Mouse (Mus musculus) embryonic facial prominence, embryonic 12.5 days (tissue): ENCODE results near the gene Ptges2. TPM values are rescaled to one million over a fixed set of nuclear protein-coding genes. Genes with fewer than 3 reads are reported as not detected.

Experiments
- polyA plus RNA-seq: library from polyadenylated mRNA; unstranded; fragments of >200 nt; fragmentation: Nextera tagmentation; extraction: Ambion mirVana; gene quantifications from 2 replicates; pipeline ENCODE4 v1.2.1, GENCODE M21; 2016

Gene Ptges2
- polyA plus RNA-seq, 1 experiment from 2014 or later = 36.1 TPM

Other genes with a start within 250 kb of the Ptges2 start
- 81.8 and 83.2 TPM in 2 replicates for gene Prrc2b, start 244.8 kb upstream of the Ptges2 start, polyA plus RNA-seq
- gene Pomt1, start 159.3 kb upstream of the Ptges2 start, polyA plus RNA-seq = 30.2 and 32.1 TPM in 2 replicates
- 69.9 and 81.5 TPM in 2 replicates for gene Uck1, start 135.7 kb upstream of the Ptges2 start, polyA plus RNA-seq
- gene Golga2, start 108.5 kb upstream of the Ptges2 start, polyA plus RNA-seq = 27.4 and 29.7 TPM in 2 replicates
- 413 TPM in 2 replicates for gene Swi5, start 107.8 kb upstream of the Ptges2 start, polyA plus RNA-seq
- 50.6 and 57.8 TPM in 2 replicates for gene Ciz1, start 43.6 kb upstream of the Ptges2 start, polyA plus RNA-seq
- gene Dnm1, start 42.6 kb upstream of the Ptges2 start, polyA plus RNA-seq = 45.0 and 47.8 TPM in 2 replicates
- gene 1110008P14Rik, start 14.0 kb upstream of the Ptges2 start, polyA plus RNA-seq = 53.9 and 54.6 TPM in 2 replicates
- gene Lcn2, start 7.6 kb upstream of the Ptges2 start, polyA plus RNA-seq = 1.3 and 1.4 TPM in 2 replicates
- gene Naif1, start 54.6 kb downstream of the Ptges2 start, polyA plus RNA-seq = 6.1 and 6.3 TPM in 2 replicates
- gene Slc25a25, start 55.5 kb downstream of the Ptges2 start, polyA plus RNA-seq = 30.2 and 31.5 TPM in 2 replicates
- gene Fam102a, start 139.4 kb downstream of the Ptges2 start, polyA plus RNA-seq = 14.2 and 17.0 TPM in 2 replicates
- gene Dpm2, start 175.0 kb downstream of the Ptges2 start, polyA plus RNA-seq = 110 and 113 TPM in 2 replicates
- gene Pip5kl1, start 178.9 kb downstream of the Ptges2 start, polyA plus RNA-seq = 2.9 and 3.4 TPM in 2 replicates
- 0.29 TPM in 1 of 2 replicates, not detected in the other for gene 9430097D07Rik, start 179.8 kb downstream of the Ptges2 start, polyA plus RNA-seq
- 32.7 and 36.5 TPM in 2 replicates for gene St6galnac4, start 191.2 kb downstream of the Ptges2 start, polyA plus RNA-seq
- gene St6galnac6, start 203.8 kb downstream of the Ptges2 start, polyA plus RNA-seq = 26.4 and 28.1 TPM in 2 replicates
- gene Ak1, start 225.9 kb downstream of the Ptges2 start, polyA plus RNA-seq = 19.4 and 24.1 TPM in 2 replicates